Mouse (Mus musculus): Measurements from ENCODE around the gene Mrm2. TPM values are rescaled to one million over a fixed set of nuclear protein-coding genes. Genes with fewer than 3 reads are reported as not detected.
"Not testable (repeated sequence)": the region's sequence is repeated elsewhere in the genome, so short reads cannot be mapped to it uniquely, and the experiment has no call there.

Mrm2 gene
- 1 to 10 TPM; 5.7 to 6.1 TPM for total RNA-seq (2021)
- long read RNA-seq, experiment 1, partial matches to known transcripts = 0 of 4 reads
- long read RNA-seq, experiment 1, other reads (novel, unspliced or antisense) = 0 of 4 reads
- long read RNA-seq, experiment 2, transcript Mrm2-201 (3 exons, 1,443 nt) = major isoform, 7 of 10 reads
- long read RNA-seq, experiment 2, partial matches to known transcripts = 3 of 10 reads
- long read RNA-seq, experiment 2, other reads (novel, unspliced or antisense) = 0 of 10 reads

DNA sequence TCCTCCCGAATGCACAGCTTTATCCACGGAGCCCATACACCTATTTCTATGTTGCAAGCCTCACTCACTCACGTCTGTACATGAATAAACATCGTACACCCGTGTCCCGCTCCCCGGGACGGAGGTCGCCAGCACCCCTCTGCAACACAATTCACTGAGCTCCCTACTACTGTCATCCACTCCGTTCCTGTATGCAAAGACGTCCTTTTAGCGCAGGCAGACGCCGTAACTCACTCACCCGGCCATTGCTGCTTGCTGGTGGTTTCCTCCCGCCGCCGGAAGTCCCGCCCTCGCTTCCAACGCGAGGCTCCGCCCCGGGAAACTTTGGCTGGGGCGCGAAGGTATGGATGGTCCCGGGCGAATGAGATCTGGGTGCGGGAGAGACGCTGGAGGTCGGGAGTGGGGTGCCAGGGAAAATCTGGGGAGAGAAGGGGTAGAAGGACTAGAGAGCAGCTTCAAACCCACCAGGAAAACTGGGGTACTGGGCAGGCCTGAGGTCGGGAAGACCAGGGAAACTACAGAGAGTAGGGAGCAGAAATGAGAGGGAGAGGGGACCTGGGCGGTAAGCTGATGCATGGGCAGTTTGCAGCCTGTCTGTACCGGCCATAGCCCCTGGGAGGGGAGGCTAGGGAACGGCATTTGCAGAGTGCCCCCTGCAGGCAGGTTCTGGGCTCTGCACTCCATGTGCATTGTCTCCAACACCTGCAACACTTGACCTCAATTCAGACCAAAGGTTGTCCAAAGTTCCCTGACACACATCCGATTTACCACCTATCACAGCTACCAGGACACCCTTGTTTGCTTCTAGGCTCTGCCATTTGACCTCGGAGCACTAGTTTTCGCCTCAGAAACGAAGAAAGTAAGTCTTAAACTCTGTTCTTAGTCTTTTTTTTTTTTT, at the start of gene Mrm2:
Gene Mrm2, minus strand, starts transcription at position 284 of the 898 bp plus-strand sequence.
- intact Hi-C loops (cut with DNase I) = loop anchor here (2.0 kb wide), 1 partner anchor 493 kb away; no protein-coding TSS in a partner anchor
- DNase-seq = peak; percentile 80 to 81

DNA sequence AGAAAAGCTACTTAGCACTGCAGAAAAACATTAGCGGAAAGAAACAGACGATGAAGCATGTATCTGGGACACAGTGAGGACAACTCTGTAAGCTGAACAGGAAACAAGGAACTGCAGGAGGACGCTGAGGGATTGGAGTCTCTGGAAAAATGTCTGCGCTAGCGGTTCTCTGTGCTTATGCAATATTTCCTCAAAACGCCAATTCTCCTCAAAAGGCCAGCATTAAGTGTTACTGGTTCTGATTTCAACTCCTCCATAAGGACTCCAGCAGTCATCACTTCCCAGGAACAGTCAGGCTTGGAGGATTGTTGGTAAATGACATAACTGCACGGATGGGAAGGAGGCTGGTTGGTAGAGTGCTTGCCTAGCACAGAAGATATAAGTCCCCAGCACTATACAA, 49.5 kb upstream of the Mrm2 start:
- intact Hi-C loops (cut with DNase I) = no loop called here
- DNase-seq = no peak

- no peak for DNase-seq
- intact Hi-C loops (cut with DNase I) = no loop called here
Observed at GRCm38 (mm10) chr5:140379299-140379698, 47.6 kb upstream of the Mrm2 start.

DNA sequence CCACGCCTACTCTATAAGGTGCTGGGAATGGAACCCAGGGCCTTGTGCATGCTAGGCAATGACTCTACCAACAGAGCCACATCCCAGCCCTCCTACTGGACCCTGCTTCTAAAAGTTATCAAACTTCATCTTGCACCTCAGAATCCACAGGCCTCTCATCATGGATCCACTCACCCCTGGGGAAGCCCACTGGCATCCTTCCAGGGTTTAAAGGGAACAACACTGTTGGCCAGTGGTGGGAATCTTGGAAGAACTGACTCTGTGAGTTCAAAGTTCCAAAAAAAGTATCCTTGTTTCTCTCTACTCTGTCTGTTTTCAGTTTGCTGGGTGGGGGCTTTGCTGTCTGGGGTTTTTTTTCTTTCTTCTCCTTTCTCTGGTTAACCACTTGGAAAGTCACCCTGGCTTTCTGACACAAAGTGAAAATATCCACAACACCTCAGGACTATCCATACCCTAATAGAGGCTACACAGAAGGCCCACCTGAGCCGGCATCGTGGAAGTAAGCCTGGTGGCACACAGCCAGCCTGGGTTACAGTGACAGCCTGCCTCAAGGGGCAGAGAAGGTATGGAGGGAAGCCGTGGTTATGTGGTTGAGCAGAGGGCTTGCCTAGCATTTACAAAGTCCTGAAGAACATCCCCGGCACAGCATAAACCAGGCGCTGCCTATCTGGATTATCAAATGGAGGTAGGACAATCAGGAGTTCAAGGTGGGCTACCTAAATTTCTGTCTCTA, 46.6 kb upstream of the Mrm2 start:
- intact Hi-C loops (cut with DNase I) = no loop called here
- DNase-seq = no peak

GRCm38 (mm10) chr5:140375249-140375829, 43.6 kb upstream of the Mrm2 start:
- no peak for DNase-seq
- intact Hi-C loops (cut with DNase I) = no loop called here

- DNase-seq = no peak
- intact Hi-C loops (cut with DNase I) = no loop called here
Observed at GRCm38 (mm10) chr5:140374226-140374625, 42.5 kb upstream of the Mrm2 start.

GRCm38 (mm10) chr5:140373711-140374110, 42.0 kb upstream of the Mrm2 start:
- DNase-seq = no peak
- intact Hi-C loops (cut with DNase I) = no loop called here

GRCm38 (mm10) chr5:140371671-140372070, 40.0 kb upstream of the Mrm2 start:
- intact Hi-C loops (cut with DNase I) = no loop called here
- DNase-seq = no peak

DNA sequence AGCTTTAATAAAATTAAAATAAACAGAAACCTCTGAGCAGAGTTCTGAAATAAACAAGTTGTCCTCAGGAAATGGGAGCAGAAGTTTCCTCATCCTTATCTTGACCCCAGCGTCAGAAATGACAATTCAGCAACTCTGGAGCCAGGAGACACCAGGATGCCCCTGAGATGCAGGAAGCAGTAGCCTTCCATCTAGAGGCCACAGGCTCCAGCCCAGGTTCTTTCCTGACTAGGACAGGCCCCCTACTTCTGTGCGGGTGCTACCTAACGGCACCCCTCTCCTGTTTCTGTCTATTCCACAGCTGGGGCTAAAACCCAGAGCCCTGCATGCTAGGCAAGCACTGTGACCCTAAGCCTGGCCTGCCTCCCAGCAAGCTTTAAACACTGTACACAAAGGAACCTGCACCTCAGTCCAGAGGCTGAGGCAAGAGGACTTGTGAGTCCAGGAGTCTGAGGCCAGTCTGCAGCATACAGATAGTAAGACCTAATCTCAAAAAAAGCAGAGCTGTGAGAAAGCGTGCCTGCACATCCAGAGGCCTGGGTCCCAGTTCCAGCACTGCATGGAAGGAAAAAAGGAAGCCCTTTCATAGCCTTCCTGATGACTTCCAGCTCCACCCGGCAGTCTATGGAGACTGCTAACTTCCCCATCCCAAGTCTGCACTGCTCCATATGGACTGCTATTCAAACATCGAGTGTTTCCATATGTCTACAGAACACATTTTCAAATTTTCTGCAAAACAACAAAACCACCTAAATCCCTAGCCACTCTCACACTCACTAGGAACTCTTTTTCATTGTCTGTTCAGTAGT, 39.0 kb upstream of the Mrm2 start:
- DNase-seq = no peak
- intact Hi-C loops (cut with DNase I) = no loop called here

DNA sequence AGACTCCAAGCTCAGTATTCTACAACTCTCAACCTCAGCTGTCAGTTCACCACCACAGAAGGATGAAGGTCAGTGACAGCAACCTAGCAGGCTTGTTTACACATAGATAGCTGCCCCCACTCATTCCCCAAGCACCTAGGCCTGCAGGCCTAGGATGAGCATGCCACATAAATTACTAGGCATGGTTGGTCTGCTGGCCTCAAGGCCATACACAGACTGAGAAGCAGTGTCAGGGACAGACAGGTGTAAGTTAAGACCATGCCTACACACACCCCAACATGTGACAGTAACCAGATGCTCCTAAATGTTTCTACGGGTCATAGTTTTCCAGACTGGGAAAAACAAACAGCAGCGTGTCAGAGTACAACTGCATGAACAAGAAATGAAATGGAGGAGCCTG, 37.8 kb upstream of the Mrm2 start:
- intact Hi-C loops (cut with DNase I) = no loop called here
- no peak for DNase-seq

DNA sequence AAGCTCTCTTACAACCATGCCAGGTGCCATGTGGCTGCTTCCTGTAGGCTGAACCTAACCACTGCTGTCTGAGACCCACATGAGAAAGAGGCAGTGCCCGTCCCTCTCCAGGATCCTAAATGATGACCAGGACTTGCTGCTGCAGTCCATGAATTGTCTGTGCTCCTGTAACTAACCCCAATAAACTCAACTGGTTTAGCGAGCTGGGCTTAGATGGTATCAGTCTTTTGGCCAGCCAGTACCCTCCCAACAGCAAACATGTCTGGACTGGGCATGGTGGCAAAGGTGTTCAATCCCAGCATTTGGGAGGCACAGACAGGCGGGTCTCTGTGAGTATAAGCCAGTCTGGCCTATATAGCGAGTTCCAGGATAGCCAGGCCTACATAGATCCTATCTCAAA, 37.2 kb upstream of the Mrm2 start:
- DNase-seq = no peak
- intact Hi-C loops (cut with DNase I) = no loop called here

DNA sequence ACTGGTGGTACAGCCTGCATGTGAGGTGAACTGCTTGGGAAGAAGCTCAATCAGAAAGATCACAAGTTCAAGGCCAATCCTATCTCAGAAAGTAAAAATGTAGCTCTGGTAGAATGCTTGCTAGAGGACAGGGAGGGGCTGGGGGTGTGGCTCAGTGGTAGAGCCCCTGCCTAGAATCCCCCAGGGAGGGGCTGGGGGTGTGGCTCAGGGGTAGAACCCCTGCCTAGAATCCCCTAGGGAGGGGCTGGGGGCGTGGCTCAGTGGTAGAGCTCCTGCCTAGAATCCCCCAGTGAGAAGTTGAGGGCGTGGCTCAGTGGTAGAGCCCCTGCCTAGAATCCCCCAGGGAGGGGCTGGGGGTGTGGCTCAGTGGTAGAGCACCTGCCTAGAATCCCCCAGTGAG, 36.4 kb upstream of the Mrm2 start:
- intact Hi-C loops (cut with DNase I); DNase-seq: not testable (repeated sequence)

DNA sequence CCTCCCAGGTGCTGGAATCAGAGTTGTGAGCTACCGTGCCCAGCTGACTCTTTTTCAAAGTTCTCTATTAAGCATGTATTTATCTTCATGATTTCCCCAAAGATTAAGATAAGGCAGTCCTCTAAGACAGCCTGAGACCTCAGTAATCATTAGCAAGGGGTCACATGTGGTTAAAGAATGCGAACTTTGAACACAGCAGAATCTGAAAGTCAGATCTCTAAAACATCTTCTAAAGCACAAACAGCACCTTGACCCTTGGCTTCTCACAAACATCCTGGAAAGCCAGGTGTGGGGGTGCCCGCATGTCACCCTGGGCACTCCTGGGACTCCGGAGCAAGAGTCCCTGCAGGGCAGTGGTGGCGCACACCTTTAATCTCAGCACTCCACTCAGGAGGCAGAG, 32.7 kb upstream of the Mrm2 start:
- intact Hi-C loops (cut with DNase I) = no loop called here
- no peak for DNase-seq

GRCm38 (mm10) chr5:140359930-140360674, 28.4 kb upstream of the Mrm2 start:
- intact Hi-C loops (cut with DNase I) = no loop called here

DNA sequence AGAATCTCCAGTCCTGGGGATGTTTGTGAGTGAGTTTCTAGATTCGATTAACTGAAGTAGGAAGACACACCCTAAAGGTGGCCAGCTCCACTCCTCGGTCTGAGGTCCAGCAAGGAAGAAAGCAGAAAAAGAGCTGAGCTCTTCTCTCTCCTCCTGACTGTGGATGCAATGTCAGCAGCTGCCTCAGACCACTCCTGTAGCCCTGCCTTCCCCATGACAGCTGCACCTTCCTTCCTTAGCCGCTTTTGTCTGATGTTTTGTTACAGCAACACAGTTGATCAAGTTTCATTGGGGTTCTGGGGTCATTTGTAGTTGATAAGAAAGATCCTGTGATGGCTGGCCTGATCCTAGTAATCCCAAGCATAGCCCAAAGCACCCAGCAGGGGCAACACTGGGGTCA, 25.8 kb upstream of the Mrm2 start:
- DNase-seq = no peak
- intact Hi-C loops (cut with DNase I) = no loop called here

More at GRCm38 (mm10) chr5:140359930-140360674, 28.4 kb upstream of the Mrm2 start:
- DNase-seq = no peak

DNA sequence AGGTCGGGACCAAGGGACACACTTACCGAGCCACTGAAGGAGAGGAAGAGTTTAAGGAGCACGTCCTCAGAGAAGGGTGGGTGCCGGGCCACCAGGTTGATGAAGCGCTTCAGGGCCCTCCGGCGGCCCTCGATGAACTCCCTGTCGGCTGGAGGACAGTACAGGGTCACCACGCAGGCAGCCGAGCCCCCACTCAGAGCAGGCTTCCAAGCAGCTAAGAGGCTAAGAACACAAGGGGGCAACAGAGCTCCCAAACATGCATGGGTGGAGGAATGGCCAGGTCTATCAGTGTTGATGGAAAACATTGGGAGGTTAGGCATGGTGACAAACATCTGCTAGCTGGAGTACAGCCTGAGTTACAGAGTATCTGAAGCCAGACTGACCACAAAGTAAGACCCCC, 24.2 kb upstream of the Mrm2 start:
- intact Hi-C loops (cut with DNase I) = no loop called here
- no peak for DNase-seq

GRCm38 (mm10) chr5:140352352-140352751, 20.7 kb upstream of the Mrm2 start:
- no peak for DNase-seq
- intact Hi-C loops (cut with DNase I) = no loop called here

GRCm38 (mm10) chr5:140350731-140351497, 19.2 kb upstream of the Mrm2 start:
- no peak for DNase-seq
- intact Hi-C loops (cut with DNase I) = no loop called here

DNA sequence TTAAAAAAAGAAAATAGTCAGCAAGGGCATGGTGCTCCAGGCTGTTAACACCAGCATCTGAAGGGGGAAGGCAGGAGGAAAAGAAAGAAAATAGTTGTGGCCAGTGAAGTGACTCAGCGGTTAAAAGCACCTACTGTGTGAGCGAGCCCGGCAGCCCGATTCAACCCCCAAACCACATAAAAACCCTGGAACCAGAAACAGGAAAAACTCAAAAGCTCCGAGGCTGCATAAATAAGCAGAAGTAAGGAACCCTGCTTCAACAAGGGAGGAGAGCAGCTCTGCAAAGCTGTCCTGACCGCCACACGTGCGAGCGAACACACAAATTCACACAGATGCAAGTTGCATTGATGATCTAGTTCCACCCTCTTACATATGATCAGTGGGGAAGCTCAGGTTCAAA, 18.2 kb upstream of the Mrm2 start:
- intact Hi-C loops (cut with DNase I) = no loop called here

More for the DNA sequence above, 18.2 kb upstream of the Mrm2 start:
- no peak for DNase-seq

All from gastrocnemius, postnatal 36 days (tissue).